Mouse (Mus musculus) heart, adult 2 months (tissue): ENCODE results near the gene Tifab.

Experiments used
- CTCF ChIP-seq: fragments of 200-600 bp; IDR thresholded peaks from 2 replicates; pipeline ENCODE4 v1.8.1; 2022; ENCODE audit warnings: antibody characterized with exemption, mild to moderate bottlenecking, moderate library complexity
- EP300 ChIP-seq: fragments of 200-500 bp; IDR thresholded peaks from 2 replicates; pipeline ENCODE4 v1.6.1; 2011; ENCODE audit warnings: low read depth, low read length, control low read depth; ENCODE audit not compliant: insufficient read depth
- POLR2A ChIP-seq: fragments of 200-500 bp; IDR thresholded peaks from 2 replicates; pipeline ENCODE4 v1.6.1; 2011; ENCODE audit warnings: mild to moderate bottlenecking, low read depth, low read length, control low read depth; ENCODE audit not compliant: insufficient read depth

DNA sequence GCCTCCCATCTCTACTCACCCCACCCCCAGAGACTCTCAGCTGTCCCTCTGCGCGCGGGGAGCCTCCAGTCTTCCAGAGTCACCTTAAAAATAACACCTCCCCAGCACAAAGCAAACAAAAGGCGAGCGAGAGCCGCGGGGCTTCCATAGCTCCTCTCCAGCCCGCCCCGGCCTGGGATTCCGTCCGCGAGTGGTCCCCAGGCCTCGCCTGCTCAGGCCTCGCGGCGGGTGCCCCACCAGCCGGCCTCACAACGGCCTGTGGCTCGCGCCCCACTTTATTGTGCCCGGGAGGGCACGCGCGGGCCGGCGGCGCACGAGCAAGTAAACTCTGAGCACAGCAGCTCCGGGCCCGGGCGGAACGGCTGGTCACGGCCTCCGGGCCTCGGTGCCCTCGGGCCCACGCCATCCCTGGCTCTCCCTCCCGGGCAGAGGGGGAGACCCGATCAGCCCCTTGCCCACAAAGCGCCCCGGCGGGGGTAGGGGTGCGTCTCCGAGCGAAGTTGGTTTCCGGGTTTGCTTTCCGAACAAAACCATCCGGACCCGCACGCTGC, 44.0 kb downstream of the Tifab start:
- TF ChIP-seq CTCF = no peak
- TF ChIP-seq POLR2A = no peak
- TF ChIP-seq EP300 = no peak
